Mouse (Mus musculus) erythroid progenitor cell, adult 5-6 weeks (primary cell): ENCODE data around the gene Esm1. TPM values are rescaled to one million over a fixed set of nuclear protein-coding genes. Genes with fewer than 3 reads are reported as not detected.

Experiments
- ATAC-seq: replicated peaks from 2 replicates; pipeline ENCODE4 v1.8.0; 2016; ENCODE audit warnings: moderate number of reproducible peaks, mild to moderate bottlenecking, moderate TSS enrichment, inconsistent platforms; ENCODE audit not compliant: poor library complexity, low FRiP score, severe bottlenecking
- total RNA-seq, 2 experiments: library from RNA; stranded (forward) in 1 of 2; stranded (reverse) in 1 of 2; fragments of 150-400 nt in 1 of 2; fragments of 186-747, 209-891 nt in 1 of 2; gene quantifications; 2 replicates each; pipeline versions ENCODE4 v1.2.3 to v1.2.4; 2015 to 2017; ENCODE audit warnings: low replicate concordance in 2 of 2

The Esm1 gene
- 1.8 TPM in 1 of 2 replicates, not detected in the other for total RNA-seq (2015; ENCODE audit: low replicate concordance)
- total RNA-seq (2017; ENCODE audit: low replicate concordance) = 1.9 TPM in 1 of 2 replicates, not detected in the other

- ATAC-seq = no peak
These were observed at the start of gene Esm1 for GRCm38 (mm10) chr13:113209624-113210023. TSS of gene Esm1 (plus strand) at chr13:113209659.

GRCm38 (mm10) chr13:113164252-113165005 is 45.0 kb upstream of the Esm1 start:
- ATAC-seq = no peak

- ATAC-seq = no peak
These were observed 41.4 kb upstream of the Esm1 start for GRCm38 (mm10) chr13:113168018-113168534.

GRCm38 (mm10) chr13:113170256-113170655 is 39.2 kb upstream of the Esm1 start:
- ATAC-seq = no peak

GRCm38 (mm10) chr13:113174162-113174561 is 35.3 kb upstream of the Esm1 start:
- ATAC-seq = no peak

- ATAC-seq = no peak
These were observed 26.1 kb upstream of the Esm1 start for GRCm38 (mm10) chr13:113183310-113183709.

GRCm38 (mm10) chr13:113183720-113184119 is 25.7 kb upstream of the Esm1 start:
- ATAC-seq = no peak

- no peak for ATAC-seq
These were observed 12.4 kb upstream of the Esm1 start for GRCm38 (mm10) chr13:113196808-113197674.

GRCm38 (mm10) chr13:113197872-113198502 is 11.5 kb upstream of the Esm1 start:
- ATAC-seq = no peak

GRCm38 (mm10) chr13:113199331-113199730 is 10.1 kb upstream of the Esm1 start:
- ATAC-seq = no peak

- no peak for ATAC-seq
These were observed 8.7 kb upstream of the Esm1 start for GRCm38 (mm10) chr13:113200726-113201125.

- no peak for ATAC-seq
These were observed 7.8 kb upstream of the Esm1 start for GRCm38 (mm10) chr13:113201631-113202030.

GRCm38 (mm10) chr13:113202184-113202583 is 7.3 kb upstream of the Esm1 start:
- ATAC-seq = no peak

GRCm38 (mm10) chr13:113203146-113203545 is 6.3 kb upstream of the Esm1 start:
- no peak for ATAC-seq

- no peak for ATAC-seq
These were observed 4.1 kb upstream of the Esm1 start for GRCm38 (mm10) chr13:113205346-113205745.

GRCm38 (mm10) chr13:113211345-113211744 is 1.9 kb downstream of the Esm1 start:
- no peak for ATAC-seq

- no peak for ATAC-seq
These were observed 2.9 kb downstream of the Esm1 start for GRCm38 (mm10) chr13:113212401-113212800.

- no peak for ATAC-seq
These were observed 4.4 kb downstream of the Esm1 start for GRCm38 (mm10) chr13:113213865-113214264.

GRCm38 (mm10) chr13:113221851-113222250 is 12.4 kb downstream of the Esm1 start:
- ATAC-seq = no peak

- no peak for ATAC-seq
These were observed 14.6 kb downstream of the Esm1 start for GRCm38 (mm10) chr13:113224105-113224504.
